Mouse (Mus musculus): Measurements from ENCODE around the gene Glt6d1. TPM values are rescaled to one million over a fixed set of nuclear protein-coding genes. Genes with fewer than 3 reads are reported as not detected.

The Glt6d1 gene
- polyA plus RNA-seq, 1 experiment, result 62.6 TPM

DNA sequence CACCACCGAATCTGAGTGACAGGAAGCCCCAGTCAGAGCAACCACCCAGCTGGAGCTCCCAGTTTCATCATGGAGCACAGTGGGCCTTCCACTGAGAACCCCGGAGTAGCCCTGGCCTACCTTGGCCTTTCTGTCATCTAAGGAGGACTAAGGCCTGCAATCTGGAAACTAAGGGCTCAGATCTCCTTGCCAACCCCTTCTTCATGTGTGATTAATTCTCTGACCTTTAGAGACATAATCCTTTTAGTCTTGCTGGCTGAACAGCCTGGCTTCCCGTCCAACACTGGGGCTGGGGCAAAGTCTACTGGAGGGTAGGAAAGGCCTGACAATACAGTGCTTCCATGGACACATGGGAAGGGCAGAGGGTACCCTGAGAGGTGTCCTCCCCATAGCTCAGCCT is 39.7 kb downstream of the Glt6d1 start:
- Histone ChIP-seq H3K27me3 (ENCODE audit: control insufficient read depth, insufficient read depth, low read length) (no peaks in the 10 kb centered on the region), H3K36me3 (ENCODE audit: control insufficient read depth, insufficient read depth, low read length) (no peaks in the 10 kb centered on the region), H3K4me3 (ENCODE audit: control insufficient read depth, low read depth, low read length) (no peak overlapping the region), H3K27ac (ENCODE audit: control insufficient read depth, insufficient read depth, low read depth, low read length) (no peak overlapping the region), H3K4me1 (ENCODE audit: control insufficient read depth, insufficient read depth, low read length) (no peaks in the 10 kb centered on the region)
- TF ChIP-seq POLR2A (IDR thresholded peaks at IDR 0.05; ENCODE audit: control insufficient read depth, low read depth, low read length), result no peak
- TF ChIP-seq CTCF (IDR thresholded peaks at IDR 0.05; ENCODE audit: control insufficient read depth, insufficient read depth, insufficient replicate concordance, low read depth, low read length), result no peak

DNA sequence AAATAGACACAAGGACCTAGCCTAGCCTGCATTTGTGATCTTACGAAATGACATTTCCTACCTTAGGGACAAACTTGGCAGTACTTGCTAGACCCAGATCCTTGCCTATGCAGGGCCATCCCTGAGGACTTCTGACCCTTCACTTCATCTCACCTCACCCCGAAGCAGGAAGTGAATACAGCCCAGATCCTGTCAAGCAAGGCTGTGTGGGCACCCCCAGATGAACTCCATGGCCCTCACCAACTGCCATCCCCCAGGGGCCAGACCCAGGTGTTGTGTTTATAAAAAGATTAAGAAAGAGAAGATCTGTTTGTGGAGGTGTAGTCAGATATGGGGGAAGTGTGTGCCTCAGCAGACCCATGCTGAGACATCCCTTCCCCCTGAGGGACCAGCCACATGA is 41.0 kb downstream of the Glt6d1 start:
- no peak overlapping the region for H3K4me3 ChIP-seq (ENCODE audit: control insufficient read depth, low read depth, low read length)
- H3K27me3 ChIP-seq (ENCODE audit: control insufficient read depth, insufficient read depth, low read length), result no peaks in the 10 kb centered on the region
- TF ChIP-seq POLR2A (IDR thresholded peaks at IDR 0.05; ENCODE audit: control insufficient read depth, low read depth, low read length) (no peak), CTCF (IDR thresholded peaks at IDR 0.05; ENCODE audit: control insufficient read depth, insufficient read depth, insufficient replicate concordance, low read depth, low read length) (no peak)
- H3K27ac ChIP-seq (ENCODE audit: control insufficient read depth, insufficient read depth, low read depth, low read length), result no peak overlapping the region
- H3K36me3 ChIP-seq (ENCODE audit: control insufficient read depth, insufficient read depth, low read length), result no peaks in the 10 kb centered on the region
- H3K4me1 ChIP-seq (ENCODE audit: control insufficient read depth, insufficient read depth, low read length), result no peaks in the 10 kb centered on the region

DNA sequence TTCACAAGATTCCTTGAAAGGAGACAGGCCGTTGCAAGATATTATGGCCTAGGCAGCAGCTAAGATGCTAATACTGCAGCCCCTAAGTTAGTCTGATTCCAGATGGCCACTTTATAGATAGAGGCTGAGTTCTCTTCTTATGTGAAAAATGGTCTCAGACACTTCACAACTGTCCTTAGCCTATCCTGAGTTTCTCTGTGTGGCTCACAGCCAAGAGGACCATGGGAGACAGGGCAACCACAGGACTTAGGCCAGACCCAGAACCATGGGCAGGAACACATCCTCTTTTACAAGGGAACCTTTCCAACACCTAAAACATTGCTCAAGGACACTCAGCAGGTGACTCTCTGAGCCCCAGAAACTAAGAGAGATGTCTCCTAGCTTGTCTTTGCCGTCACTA is 42.1 kb downstream of the Glt6d1 start:
- H3K27ac ChIP-seq (ENCODE audit: control insufficient read depth, insufficient read depth, low read depth, low read length), result no peak overlapping the region
- no peaks in the 10 kb centered on the region for H3K4me1 ChIP-seq (ENCODE audit: control insufficient read depth, insufficient read depth, low read length)
- no peak for TF ChIP-seq POLR2A (IDR thresholded peaks at IDR 0.05; ENCODE audit: control insufficient read depth, low read depth, low read length)
- no peak for TF ChIP-seq CTCF (IDR thresholded peaks at IDR 0.05; ENCODE audit: control insufficient read depth, insufficient read depth, insufficient replicate concordance, low read depth, low read length)
- no peak overlapping the region for H3K4me3 ChIP-seq (ENCODE audit: control insufficient read depth, low read depth, low read length)
- no peaks in the 10 kb centered on the region for H3K36me3 ChIP-seq (ENCODE audit: control insufficient read depth, insufficient read depth, low read length)
- H3K27me3 ChIP-seq (ENCODE audit: control insufficient read depth, insufficient read depth, low read length), result no peaks in the 10 kb centered on the region

- Histone ChIP-seq H3K27ac (ENCODE audit: control insufficient read depth, insufficient read depth, low read depth, low read length) (no peak overlapping the region), H3K27me3 (ENCODE audit: control insufficient read depth, insufficient read depth, low read length) (no peaks in the 10 kb centered on the region), H3K4me1 (ENCODE audit: control insufficient read depth, insufficient read depth, low read length) (no peaks in the 10 kb centered on the region), H3K4me3 (ENCODE audit: control insufficient read depth, low read depth, low read length) (no peak overlapping the region), H3K36me3 (ENCODE audit: control insufficient read depth, insufficient read depth, low read length) (no peaks in the 10 kb centered on the region)
- TF ChIP-seq CTCF (IDR thresholded peaks at IDR 0.05; ENCODE audit: control insufficient read depth, insufficient read depth, insufficient replicate concordance, low read depth, low read length) (no peak), POLR2A (IDR thresholded peaks at IDR 0.05; ENCODE audit: control insufficient read depth, low read depth, low read length) (no peak)
Measured at GRCm38 (mm10) chr2:25767764-25768163, 47.9 kb downstream of the Glt6d1 start.

DNA sequence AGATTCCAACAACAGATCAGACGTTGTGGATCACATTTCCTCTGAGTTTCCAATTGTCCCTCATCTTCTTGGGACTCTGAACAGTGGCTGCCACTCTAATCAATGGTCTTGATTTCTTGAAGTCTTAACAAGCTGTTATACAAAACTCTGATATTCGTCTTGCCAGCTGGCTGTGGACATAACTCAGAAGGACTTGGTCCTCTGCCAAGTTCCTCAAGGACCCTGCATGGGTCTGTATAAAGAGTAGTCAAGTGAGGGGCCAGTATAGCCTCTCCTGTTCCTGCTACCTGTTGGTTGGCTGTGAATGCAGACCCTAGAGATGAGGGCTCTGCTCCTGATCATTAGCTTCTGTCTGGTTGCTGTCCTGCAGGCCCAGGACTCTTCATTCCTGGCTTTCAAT is 50.4 kb downstream of the Glt6d1 start, which contains the start of gene Lcn3:
TSS of gene Lcn3 (plus strand) at position 301 of the 400 bp plus-strand sequence.
- no peak for TF ChIP-seq CTCF (IDR thresholded peaks at IDR 0.05; ENCODE audit: control insufficient read depth, insufficient read depth, insufficient replicate concordance, low read depth, low read length)
- no peak for TF ChIP-seq POLR2A (IDR thresholded peaks at IDR 0.05; ENCODE audit: control insufficient read depth, low read depth, low read length)

GRCm38 (mm10) chr2:25758064-25758625 is 57.5 kb downstream of the Glt6d1 start:
- no peaks in the 10 kb centered on the region for H3K36me3 ChIP-seq (ENCODE audit: control insufficient read depth, insufficient read depth, low read length)
- TF ChIP-seq POLR2A (IDR thresholded peaks at IDR 0.05; ENCODE audit: control insufficient read depth, low read depth, low read length), result no peak
- no peak for TF ChIP-seq CTCF (IDR thresholded peaks at IDR 0.05; ENCODE audit: control insufficient read depth, insufficient read depth, insufficient replicate concordance, low read depth, low read length)

More for the DNA sequence above, 50.4 kb downstream of the Glt6d1 start, which contains the start of gene Lcn3:
- H3K4me1 ChIP-seq (ENCODE audit: control insufficient read depth, insufficient read depth, low read length), result no peaks in the 10 kb centered on the region
- no peaks in the 10 kb centered on the region for H3K27me3 ChIP-seq (ENCODE audit: control insufficient read depth, insufficient read depth, low read length)
- no peaks in the 10 kb centered on the region for H3K36me3 ChIP-seq (ENCODE audit: control insufficient read depth, insufficient read depth, low read length)
- no peak within 1 kb of the TSS for H3K27ac ChIP-seq (ENCODE audit: control insufficient read depth, insufficient read depth, low read depth, low read length)
- H3K4me3 ChIP-seq (ENCODE audit: control insufficient read depth, low read depth, low read length), result no peak within 1 kb of the TSS

DNA sequence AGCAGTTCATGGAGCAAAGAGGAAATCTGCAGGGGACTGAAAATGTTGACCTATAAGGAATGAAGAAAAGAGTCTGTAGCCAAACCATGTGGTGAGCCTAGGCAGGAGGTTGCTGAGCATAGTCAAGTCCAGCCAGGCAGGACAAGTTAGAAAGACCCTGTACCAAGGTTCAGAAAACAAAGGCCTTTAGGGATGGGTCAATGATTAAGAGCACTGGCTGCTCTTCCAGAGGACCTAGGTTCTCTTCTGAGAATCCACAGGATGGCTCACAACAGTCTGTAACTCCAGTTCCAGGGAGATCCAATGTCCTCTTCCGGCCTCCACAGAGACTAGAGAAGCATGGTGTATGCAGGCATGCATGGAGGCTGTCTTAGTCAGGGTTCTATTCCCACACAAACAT is 61.4 kb downstream of the Glt6d1 start:
- Histone ChIP-seq H3K27me3 (ENCODE audit: control insufficient read depth, insufficient read depth, low read length) (no peaks in the 10 kb centered on the region), H3K4me1 (ENCODE audit: control insufficient read depth, insufficient read depth, low read length) (no peaks in the 10 kb centered on the region), H3K36me3 (ENCODE audit: control insufficient read depth, insufficient read depth, low read length) (no peaks in the 10 kb centered on the region), H3K27ac (ENCODE audit: control insufficient read depth, insufficient read depth, low read depth, low read length) (no peak overlapping the region), H3K4me3 (ENCODE audit: control insufficient read depth, low read depth, low read length) (no peak overlapping the region)
- TF ChIP-seq POLR2A (IDR thresholded peaks at IDR 0.05; ENCODE audit: control insufficient read depth, low read depth, low read length) (no peak), CTCF (IDR thresholded peaks at IDR 0.05; ENCODE audit: control insufficient read depth, insufficient read depth, insufficient replicate concordance, low read depth, low read length) (no peak)

More at GRCm38 (mm10) chr2:25758064-25758625, 57.5 kb downstream of the Glt6d1 start:
- H3K4me1 ChIP-seq (ENCODE audit: control insufficient read depth, insufficient read depth, low read length), result no peaks in the 10 kb centered on the region
- H3K27ac ChIP-seq (ENCODE audit: control insufficient read depth, insufficient read depth, low read depth, low read length), result no peak overlapping the region
- no peak overlapping the region for H3K4me3 ChIP-seq (ENCODE audit: control insufficient read depth, low read depth, low read length)
- no peaks in the 10 kb centered on the region for H3K27me3 ChIP-seq (ENCODE audit: control insufficient read depth, insufficient read depth, low read length)

Other genes with a start within 250 kb of the Glt6d1 start
- 1.7 and 8.5 TPM in 2 replicates for gene Mamdc4, start 241.0 kb downstream of the Glt6d1 start, polyA plus RNA-seq (2012; rRNA removed)
- 102 and 112 TPM in 2 replicates for gene Phpt1, start 240.6 kb downstream of the Glt6d1 start, polyA plus RNA-seq (2012; rRNA removed)
- gene Ajm1, start 234.1 kb downstream of the Glt6d1 start, polyA plus RNA-seq (2012; rRNA removed), result 0.11 and 0.19 TPM in 2 replicates
- 40.9 and 46.2 TPM in 2 replicates for gene Rabl6, start 207.3 kb downstream of the Glt6d1 start, polyA plus RNA-seq (2012; rRNA removed)
- gene Ccdc183, start 198.2 kb downstream of the Glt6d1 start, polyA plus RNA-seq (2012; rRNA removed), result 101 and 107 TPM in 2 replicates
- 24.0 and 26.8 TPM in 2 replicates for gene Tmem141, start 193.8 kb downstream of the Glt6d1 start, polyA plus RNA-seq (2012; rRNA removed)
- 0.07 and 0.54 TPM in 2 replicates for gene Fcna, start 187.8 kb downstream of the Glt6d1 start, polyA plus RNA-seq (2012; rRNA removed)
- gene Lcn8, start 162.7 kb downstream of the Glt6d1 start, polyA plus RNA-seq (2012; rRNA removed), result not detected in 2 replicates
- gene Lcn5, start 157.9 kb downstream of the Glt6d1 start, polyA plus RNA-seq (2012; rRNA removed), result not detected in 2 replicates
- gene Lcn6, start 139.1 kb downstream of the Glt6d1 start, polyA plus RNA-seq (2012; rRNA removed), result not detected in 2 replicates
- not detected in 2 replicates for gene Lcn10, start 133.1 kb downstream of the Glt6d1 start, polyA plus RNA-seq (2012; rRNA removed)
- not detected in 2 replicates for gene Obp2a, start 115.8 kb downstream of the Glt6d1 start, polyA plus RNA-seq (2012; rRNA removed)
- 6.3 and 6.4 TPM in 2 replicates for gene Bmyc, start 109.1 kb downstream of the Glt6d1 start, polyA plus RNA-seq (2012; rRNA removed)
- not detected in 2 replicates for gene Obp2b, start 78.8 kb downstream of the Glt6d1 start, polyA plus RNA-seq (2012; rRNA removed)
- not detected in 2 replicates for gene Lcn3, start 50.3 kb downstream of the Glt6d1 start, polyA plus RNA-seq (2012; rRNA removed)
- not detected in 2 replicates for gene Lcn11, start 38.8 kb downstream of the Glt6d1 start, polyA plus RNA-seq (2012; rRNA removed)
- gene Gm13539, start 33.6 kb downstream of the Glt6d1 start, polyA plus RNA-seq (2012; rRNA removed), result 14.4 and 17.0 TPM in 2 replicates
- not detected in 2 replicates for gene Lcn9, start 7.3 kb upstream of the Glt6d1 start, polyA plus RNA-seq (2012; rRNA removed)
- gene Sohlh1, start 31.4 kb upstream of the Glt6d1 start, polyA plus RNA-seq (2012; rRNA removed), result 8.0 and 8.5 TPM in 2 replicates
- 6.8 and 7.8 TPM in 2 replicates for gene Kcnt1, start 47.9 kb upstream of the Glt6d1 start, polyA plus RNA-seq (2012; rRNA removed)
- 108 and 125 TPM in 2 replicates for gene Camsap1, start 167.4 kb upstream of the Glt6d1 start, polyA plus RNA-seq (2012; rRNA removed)
- gene Ubac1, start 205.9 kb upstream of the Glt6d1 start, polyA plus RNA-seq (2012; rRNA removed), result 65.1 and 71.2 TPM in 2 replicates